Mouse (Mus musculus) macrophage (primary cell): ENCODE results near the gene Lrriq1. TPM values are rescaled to one million over a fixed set of nuclear protein-coding genes. Genes with fewer than 3 reads are reported as not detected.

Experiments
- polyA plus RNA-seq: library from polyadenylated mRNA; stranded (reverse); fragments of 250-400 nt; gene quantifications from 3 replicates; pipeline ENCODE4 v1.2.4, GENCODE M21; 2018; ENCODE audit warnings: inconsistent platforms

The Lrriq1 gene
- polyA plus RNA-seq, 1 experiment from 2014 or later: not detected

Other genes starting within 250 kb of the Lrriq1 start
- gene Alx1, start 206.1 kb downstream of the Lrriq1 start, polyA plus RNA-seq: not detected in 3 replicates
- not detected in 3 replicates for gene Slc6a15, start 131.5 kb upstream of the Lrriq1 start, polyA plus RNA-seq